Mouse (Mus musculus): ENCODE results near the gene Ucn3.

Ucn3 gene

GRCm38 (mm10) chr13:3892601-3893000 lies 52.5 kb downstream of the Ucn3 start:
- DNase-seq (ENCODE audit: low read depth, low spot score) = no peak

- no peak for DNase-seq (ENCODE audit: low read depth, low spot score)
Measured at GRCm38 (mm10) chr13:3891479-3892087, 53.6 kb downstream of the Ucn3 start.
